In genomic region chr2:148030613-148030935, GRCm38 (mm10) we compare ENCODE assay signal across 17 mouse cellular contexts. TPM values are rescaled to one million over a fixed set of nuclear protein-coding genes. Genes with fewer than 3 reads are reported as not detected.
DNase-seq lines count a peak whose midpoint lies in the region; ATAC-seq lines count a peak whose summit lies in the region.
"Had no signal": no experiment of that assay in that cellular context is flagged by ENCODE, and none has a peak within 500 bp of the region (broad histone marks: within the 10 kb centered on the region; RNA-seq: fewer than 3 reads in every experiment).

No protein-coding gene starts in this region.

- no peaks in the 10 kb centered on the region for H3K4me1 ChIP-seq in heart, embryonic 16.5 days (ENCODE audit: control insufficient read depth, insufficient read depth, low read length)
- H3K4me1 ChIP-seq in midbrain, embryonic 12.5 days: no peaks in the 10 kb centered on the region
- no peaks in the 10 kb centered on the region for H3K4me1 ChIP-seq in midbrain, embryonic 16.5 days (ENCODE audit: control insufficient read depth, insufficient read depth, low read length)
- no peaks in the 10 kb centered on the region; the same call in 1 of the 2 replicates for H3K4me1 ChIP-seq in liver, embryonic 13.5 days (replicated peaks)
- H3K4me1 ChIP-seq: limb, embryonic 12.5 days; neural tube, embryonic 15.5 days had no signal

- WGBS in heart, embryonic 16.5 days: 2% methylated on average over 11 of the region's 11 CpGs
- WGBS in midbrain, embryonic 12.5 days: 1% methylated on average over 11 of the region's 11 CpGs
- 1% methylated on average over 11 of the region's 11 CpGs for WGBS in midbrain, embryonic 16.5 days
- WGBS in liver, embryonic 13.5 days (ENCODE audit: insufficient replicate concordance): 2% methylated on average over 11 of the region's 11 CpGs

- intact Hi-C loops in heart, postnatal 25 days (cut with DNase I): loop anchor here (10.0 kb wide), 2 partner anchors 666 to 946 kb away; partner anchors contain the start of genes Nkx2-4 and Pax1
- intact Hi-C loops in left cerebral cortex, postnatal 36 days (cut with DNase I): loop anchor here (5.0 kb wide), 2 partner anchors 658 to 1193 kb away; no protein-coding TSS in a partner anchor

- H3K4me2 ChIP-seq in heart, embryonic 16.5 days (ENCODE audit: low read depth, low read length): no peak overlapping the region
- H3K4me2 ChIP-seq in midbrain, embryonic 12.5 days (replicated peaks): peak overlapping the region; percentile 18
- no peak overlapping the region for H3K4me2 ChIP-seq in midbrain, embryonic 16.5 days (ENCODE audit: low read length)
- H3K4me2 ChIP-seq in liver, embryonic 13.5 days: peak overlapping the region; percentile 44
- H3K4me2 ChIP-seq: hindbrain, embryonic 12.5 days; limb, embryonic 12.5 days; neural tube, embryonic 15.5 days had no signal

- no peak overlapping the region for H3K27ac ChIP-seq in heart, embryonic 16.5 days (ENCODE audit: low read length)
- peak overlapping the region; percentile 43 for H3K27ac ChIP-seq in midbrain, embryonic 12.5 days (replicated peaks)
- no peak overlapping the region for H3K27ac ChIP-seq in midbrain, embryonic 16.5 days (ENCODE audit: low read length)
- peak overlapping the region; percentile 29; the same call in 1 of the 2 replicates for H3K27ac ChIP-seq in liver, embryonic 13.5 days
- H3K27ac ChIP-seq: embryonic facial prominence, embryonic 10.5 days; gastrocnemius, adult 2 months; hindbrain, embryonic 12.5 days; kidney, postnatal 0 days; limb, embryonic 12.5 days; neural tube, embryonic 15.5 days had no signal

- no peaks in the 10 kb centered on the region for H3K36me3 ChIP-seq in heart, embryonic 16.5 days (ENCODE audit: control insufficient read depth, insufficient read depth)
- no peaks in the 10 kb centered on the region for H3K36me3 ChIP-seq in midbrain, embryonic 12.5 days
- H3K36me3 ChIP-seq in midbrain, embryonic 16.5 days (ENCODE audit: control insufficient read depth, insufficient read depth, low read length): no peaks in the 10 kb centered on the region
- H3K36me3 ChIP-seq in liver, embryonic 13.5 days: no peaks in the 10 kb centered on the region
- H3K36me3 ChIP-seq: embryonic facial prominence, embryonic 10.5 days; hindbrain, embryonic 12.5 days; limb, embryonic 12.5 days; neural tube, embryonic 15.5 days had no signal

- DNase-seq in heart, postnatal 25 days (ENCODE audit: low spot score): no peak
- no peak for DNase-seq in liver, embryonic 13.5 days
- no peak for DNase-seq in kidney, postnatal 14 days
- no peak for DNase-seq in left cerebral cortex, postnatal 36 days (ENCODE audit: low spot score in 2 of 2)
- DNase-seq: cerebellum, adult 11 months; gastrocnemius, adult 2 months; right cerebral cortex, postnatal 14 days had no signal

- no peak for ATAC-seq in heart, embryonic 16.5 days (replicated peaks; ENCODE audit: extremely low read depth, insufficient read depth, low FRiP score)
- ATAC-seq in midbrain, embryonic 12.5 days (ENCODE audit: low FRiP score, low read depth): no peak
- ATAC-seq in midbrain, embryonic 16.5 days: no peak
- ATAC-seq in liver, embryonic 13.5 days (ENCODE audit: low read depth): no peak

- H3K9ac ChIP-seq in heart, embryonic 16.5 days (ENCODE audit: low read length): no peak overlapping the region
- no peak overlapping the region for H3K9ac ChIP-seq in midbrain, embryonic 12.5 days (replicated peaks)
- H3K9ac ChIP-seq in midbrain, embryonic 16.5 days (ENCODE audit: low read depth, low read length): no peak overlapping the region
- H3K9ac ChIP-seq in liver, embryonic 13.5 days: peak overlapping the region; percentile 17; the same call in 1 of the 2 replicates
- H3K9ac ChIP-seq: hindbrain, embryonic 12.5 days; limb, embryonic 12.5 days; neural tube, embryonic 15.5 days had no signal

- no peaks in the 10 kb centered on the region for H3K9me3 ChIP-seq in heart, embryonic 16.5 days (replicated peaks; ENCODE audit: control insufficient read depth, low read length)
- no peaks in the 10 kb centered on the region for H3K9me3 ChIP-seq in midbrain, embryonic 12.5 days
- no peaks in the 10 kb centered on the region for H3K9me3 ChIP-seq in midbrain, embryonic 16.5 days (replicated peaks; ENCODE audit: control insufficient read depth, low read length, poor library complexity, severe bottlenecking)
- no peaks in the 10 kb centered on the region for H3K9me3 ChIP-seq in liver, embryonic 13.5 days (replicated peaks)
- H3K9me3 ChIP-seq: embryonic facial prominence, embryonic 10.5 days; hindbrain, embryonic 12.5 days; limb, embryonic 12.5 days; neural tube, embryonic 15.5 days had no signal

- H3K27me3 ChIP-seq in heart, embryonic 16.5 days (ENCODE audit: control insufficient read depth, insufficient read depth, low read length): peaks cover 80% of the 10 kb centered on the region
- peaks cover 89% of the 10 kb centered on the region for H3K27me3 ChIP-seq in midbrain, embryonic 12.5 days
- H3K27me3 ChIP-seq in midbrain, embryonic 16.5 days (ENCODE audit: control insufficient read depth, insufficient read depth, low read depth, low read length): peaks cover 77% of the 10 kb centered on the region
- peaks cover 79% of the 10 kb centered on the region for H3K27me3 ChIP-seq in liver, embryonic 13.5 days

- H3K4me3 ChIP-seq in heart, embryonic 16.5 days (ENCODE audit: low read length): peak overlapping the region; percentile 8; the same call in 1 of the 2 replicates
- 0 out of 2 replicates have a peak overlapping the region, but pooled peaks have one; percentile 9 for H3K4me3 ChIP-seq in midbrain, embryonic 12.5 days
- no peak overlapping the region for H3K4me3 ChIP-seq in midbrain, embryonic 16.5 days (ENCODE audit: low read depth, low read length)
- H3K4me3 ChIP-seq in liver, embryonic 13.5 days (replicated peaks): peak overlapping the region; percentile 26
- H3K4me3 ChIP-seq: embryonic facial prominence, embryonic 10.5 days; gastrocnemius, adult 2 months; hindbrain, embryonic 12.5 days; limb, embryonic 12.5 days; neural tube, embryonic 15.5 days had no signal

RNA-seq across cellular contexts. Expression of gene Foxa2, which starts 16.2 kb away (rescaled TPM):
- 0.63 and 2.7 TPM in 2 replicates for polyA plus RNA-seq in heart, embryonic 16.5 days (2015; fragmentation: Nextera tagmentation; extraction: Ambion mirVana)
- not detected for total RNA-seq in heart, postnatal 25 days (2021)
- polyA plus RNA-seq in midbrain, embryonic 12.5 days (2016; fragmentation: Nextera tagmentation; extraction: Ambion mirVana): 6.7 and 14.0 TPM in 2 replicates
- polyA plus RNA-seq in midbrain, embryonic 16.5 days (2015; fragmentation: Nextera tagmentation; extraction: Ambion mirVana): 1.9 and 4.1 TPM in 2 replicates
- polyA plus RNA-seq in liver, embryonic 13.5 days (2015; fragmentation: Nextera tagmentation; extraction: Ambion mirVana): 3.6 and 3.8 TPM in 2 replicates
- not detected for total RNA-seq in left cerebral cortex, postnatal 36 days (2021)
- total RNA-seq: adrenal gland, postnatal 36 days; gastrocnemius, adult 2 months; layer of hippocampus, postnatal 10 days had no signal
- polyA plus RNA-seq: kidney, postnatal 0 days; limb, embryonic 12.5 days had no signal

Comparison
In these comparisons a context has a peak if more than half of its experiments do, and no peak if none do; other contexts are left out.
1. H3K27ac ChIP-seq: peak in midbrain, embryonic 12.5 days (single experiment) and liver, embryonic 13.5 days (single experiment); none in heart, embryonic 16.5 days (single experiment) and midbrain, embryonic 16.5 days (single experiment).
2. H3K4me2 ChIP-seq: peak in midbrain, embryonic 12.5 days (single experiment) and liver, embryonic 13.5 days (single experiment); none in heart, embryonic 16.5 days (single experiment) and midbrain, embryonic 16.5 days (single experiment).